In the genomic region with DNA sequence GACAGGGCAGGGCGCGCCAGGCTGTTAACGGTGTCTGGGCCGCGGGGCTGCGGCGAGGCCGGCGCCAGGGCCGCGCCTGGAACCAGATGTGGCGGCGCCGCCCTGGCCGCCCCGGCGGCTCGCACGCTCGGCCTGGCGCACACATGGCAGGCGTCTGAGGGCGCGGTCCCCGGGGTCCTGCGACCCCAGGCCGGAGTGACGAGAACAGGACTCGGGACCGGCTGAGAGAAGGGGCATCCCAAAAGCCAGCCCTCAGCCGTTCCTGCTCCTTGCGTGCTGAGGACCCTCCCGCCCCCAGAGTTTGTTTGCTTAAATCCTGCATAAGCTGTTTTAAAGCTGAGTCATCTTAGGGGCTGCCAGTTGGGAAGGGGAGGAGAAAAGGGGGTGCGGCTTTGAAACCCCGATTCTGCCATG, we compare ENCODE assay signal across 8 mouse cellular contexts. TPM values are rescaled to one million over a fixed set of nuclear protein-coding genes. Genes with fewer than 3 reads are reported as not detected.
A peak's percentile ranks its signal among the peaks of the same experiment; 100 is the strongest.
DNase-seq lines count a peak whose midpoint lies in the region; ATAC-seq lines count a peak whose summit lies in the region.

No protein-coding gene starts in this region.

- no peak overlapping the region for H3K9ac ChIP-seq in lung, embryonic 15.5 days
- peak overlapping the region; percentile 57 for H3K9ac ChIP-seq in limb, embryonic 11.5 days (ENCODE audit: low read length)
- 0 out of 2 replicates have a peak overlapping the region, but pooled peaks have one; percentile 8 for H3K9ac ChIP-seq in neural tube, embryonic 14.5 days (replicated peaks; ENCODE audit: low read depth, low read length)

- 2% methylated on average over 35 of the region's 35 CpGs for WGBS in lung, embryonic 15.5 days
- WGBS in limb, embryonic 11.5 days = 1% methylated on average over 32 of the region's 35 CpGs
- 3% methylated on average over 25 of the region's 35 CpGs for WGBS in neural tube, embryonic 14.5 days

- no peak overlapping the region for H3K27ac ChIP-seq in lung, embryonic 15.5 days
- H3K27ac ChIP-seq in limb, embryonic 11.5 days (replicated peaks; ENCODE audit: low read depth, low read length) = peak overlapping the region; percentile 93
- H3K27ac ChIP-seq in neural tube, embryonic 14.5 days (ENCODE audit: low read depth, low read length) = no peak overlapping the region

- H3K4me3 ChIP-seq in lung, embryonic 15.5 days = peak overlapping the region; percentile 34
- peak overlapping the region; percentile 15 for H3K4me3 ChIP-seq in limb, embryonic 11.5 days (ENCODE audit: low read depth, low read length)
- peak overlapping the region; percentile 18; the same call in 1 of the 2 replicates for H3K4me3 ChIP-seq in neural tube, embryonic 14.5 days (ENCODE audit: low read depth, low read length)

- H3K4me2 ChIP-seq in lung, embryonic 15.5 days = peak overlapping the region; percentile 68
- peak overlapping the region; percentile 49 for H3K4me2 ChIP-seq in limb, embryonic 11.5 days (ENCODE audit: low read depth, severe bottlenecking)
- peak overlapping the region; percentile 42 for H3K4me2 ChIP-seq in neural tube, embryonic 14.5 days (ENCODE audit: low read depth, low read length)

- H3K36me3 ChIP-seq in lung, embryonic 15.5 days = no peaks in the 10 kb centered on the region
- H3K36me3 ChIP-seq in limb, embryonic 11.5 days (ENCODE audit: control insufficient read depth, insufficient read depth, low read length) = peaks cover 2% of the 10 kb centered on the region; the same call in 1 of the 2 replicates
- H3K36me3 ChIP-seq in neural tube, embryonic 14.5 days (ENCODE audit: control insufficient read depth, insufficient read depth, low read length) = no peaks in the 10 kb centered on the region

- ATAC-seq in lung, embryonic 15.5 days (ENCODE audit: borderline replicate concordance, extremely low read depth, low FRiP score, low TSS enrichment) = peak; percentile 57
- peak; percentile 49 for ATAC-seq in limb, embryonic 11.5 days (ENCODE audit: insufficient number of reproducible peaks, low FRiP score, low TSS enrichment, low read depth)
- no peak for ATAC-seq in neural tube, embryonic 14.5 days (ENCODE audit: low read depth)
- no peak for ATAC-seq in monocyte, adult 5-6 weeks (replicated peaks; ENCODE audit: insufficient number of reproducible peaks, low FRiP score, low TSS enrichment, poor library complexity, severe bottlenecking)
- no peak for ATAC-seq in activated CD4-positive, CD25-positive, alpha-beta regulatory T cell, adult 4 months

- no peak for DNase-seq in lung, postnatal 14 days
- peak; percentile 35 to 52 for DNase-seq in heart, adult 18-20 months
- peak; percentile 70 for DNase-seq in limb, embryonic 11.5 days (ENCODE audit: low spot score)
- no peak for DNase-seq in yolk sac, embryonic 10.5 days (ENCODE audit: low spot score)

- no peaks in the 10 kb centered on the region for H3K9me3 ChIP-seq in lung, embryonic 15.5 days
- H3K9me3 ChIP-seq in limb, embryonic 11.5 days (ENCODE audit: control insufficient read depth, low read length) = no peaks in the 10 kb centered on the region
- no peaks in the 10 kb centered on the region for H3K9me3 ChIP-seq in neural tube, embryonic 14.5 days (ENCODE audit: control insufficient read depth, low read length)

- peaks cover 21% of the 10 kb centered on the region for H3K27me3 ChIP-seq in lung, embryonic 15.5 days
- no peaks in the 10 kb centered on the region for H3K27me3 ChIP-seq in limb, embryonic 11.5 days (ENCODE audit: control insufficient read depth, insufficient read depth, low read length)
- H3K27me3 ChIP-seq in neural tube, embryonic 14.5 days (ENCODE audit: control insufficient read depth, insufficient read depth, low read length) = peaks cover 9% of the 10 kb centered on the region

- peaks cover 14% of the 10 kb centered on the region for H3K4me1 ChIP-seq in lung, embryonic 15.5 days
- H3K4me1 ChIP-seq in limb, embryonic 11.5 days (ENCODE audit: control insufficient read depth, insufficient read depth, low read length) = peaks cover 47% of the 10 kb centered on the region
- H3K4me1 ChIP-seq in neural tube, embryonic 14.5 days (ENCODE audit: control insufficient read depth, insufficient read depth, low read length) = no peaks in the 10 kb centered on the region

RNA-seq across cellular contexts. Expression of gene Prrx2, which starts 30.2 kb away (rescaled TPM):
- polyA plus RNA-seq in lung, embryonic 15.5 days (2015; fragmentation: Nextera tagmentation; extraction: Ambion mirVana) = 9.7 and 12.5 TPM in 2 replicates
- 1 to 10 TPM in 1 of 2 experiments, under 1 TPM in 1; 0.92 to 1.5 TPM for total RNA-seq in heart, adult 18-20 months (2021)
- polyA plus RNA-seq in limb, embryonic 11.5 days (2014; fragmentation: Nextera tagmentation; extraction: Ambion mirVana) = 138 and 155 TPM in 2 replicates
- polyA plus RNA-seq in neural tube, embryonic 14.5 days (2014; fragmentation: Nextera tagmentation; extraction: Ambion mirVana) = 0.70 and 0.99 TPM in 2 replicates
- not detected in 3 replicates for total RNA-seq in monocyte, adult 5-6 weeks (2017)
- not detected for polyA plus RNA-seq in activated CD4-positive, CD25-positive, alpha-beta regulatory T cell, adult 4 months (2017; shearing (Covaris generic))

RNA-seq across cellular contexts. Expression of gene Asb6, which starts 34.8 kb away (rescaled TPM):
- polyA plus RNA-seq in lung, embryonic 15.5 days (2015; fragmentation: Nextera tagmentation; extraction: Ambion mirVana) = 31.8 and 34.0 TPM in 2 replicates
- 1 to 10 TPM; 6.6 to 7.4 TPM for total RNA-seq in heart, adult 18-20 months (2021)
- polyA plus RNA-seq in limb, embryonic 11.5 days (2014; fragmentation: Nextera tagmentation; extraction: Ambion mirVana) = 38.7 and 40.4 TPM in 2 replicates
- polyA plus RNA-seq in neural tube, embryonic 14.5 days (2014; fragmentation: Nextera tagmentation; extraction: Ambion mirVana) = 35.9 and 36.9 TPM in 2 replicates
- total RNA-seq in monocyte, adult 5-6 weeks (2017) = 20.4 to 45.6 TPM (median 27.7 TPM) in 3 replicates
- 10 to 100 TPM; 27.4 to 36.2 TPM for polyA plus RNA-seq in activated CD4-positive, CD25-positive, alpha-beta regulatory T cell, adult 4 months (2017; shearing (Covaris generic))

RNA-seq across cellular contexts. Expression of gene Ntmt1, which starts 57.3 kb away (rescaled TPM):
- 82.9 and 87.2 TPM in 2 replicates for polyA plus RNA-seq in lung, embryonic 15.5 days (2015; fragmentation: Nextera tagmentation; extraction: Ambion mirVana)
- total RNA-seq in heart, adult 18-20 months (2021) = 10 to 100 TPM; 22.6 to 29.2 TPM
- 102 and 109 TPM in 2 replicates for polyA plus RNA-seq in limb, embryonic 11.5 days (2014; fragmentation: Nextera tagmentation; extraction: Ambion mirVana)
- 105 and 112 TPM in 2 replicates for polyA plus RNA-seq in neural tube, embryonic 14.5 days (2014; fragmentation: Nextera tagmentation; extraction: Ambion mirVana)
- 7.1 to 15.9 TPM (median 9.9 TPM) in 3 replicates for total RNA-seq in monocyte, adult 5-6 weeks (2017)
- 10 to 100 TPM; 28.2 to 38.9 TPM for polyA plus RNA-seq in activated CD4-positive, CD25-positive, alpha-beta regulatory T cell, adult 4 months (2017; shearing (Covaris generic))

Comparison
In these comparisons a context has a peak if more than half of its experiments do, and no peak if none do; other contexts are left out.
1. ATAC-seq: peak in lung, embryonic 15.5 days (single experiment) and limb, embryonic 11.5 days (single experiment); none in neural tube, embryonic 14.5 days (single experiment), monocyte, adult 5-6 weeks (single experiment) and activated CD4-positive, CD25-positive, alpha-beta regulatory T cell, adult 4 months (single experiment).
2. DNase-seq: peak in heart, adult 18-20 months (2 of 2) and limb, embryonic 11.5 days (single experiment); none in lung, postnatal 14 days (single experiment) and yolk sac, embryonic 10.5 days (single experiment).
3. RNA of gene Prrx2, which starts 30.2 kb away (polyA plus RNA-seq): 138 to 155 TPM in limb, embryonic 11.5 days; 9.7 to 12.5 TPM in lung, embryonic 15.5 days, 0.70 to 0.99 TPM in neural tube, embryonic 14.5 days and not detected in activated CD4-positive, CD25-positive, alpha-beta regulatory T cell, adult 4 months; every median in the first group is over 10 times any median in the second.
4. Peak in every context shown above with its lines, with median percentiles within 50 percentile points of each other: H3K4me2 ChIP-seq and H3K4me3 ChIP-seq.